Mouse (Mus musculus) limb, embryonic 13.5 days (tissue): Measurements from ENCODE around the gene Fmn2. TPM values are rescaled to one million over a fixed set of nuclear protein-coding genes. Genes with fewer than 3 reads are reported as not detected.

Source experiments
- ATAC-seq: fragments of 200-750 bp; cut with Nextera tagmentation; 2 replicates; pipeline ENCODE4 v1.8.0; 2017; ENCODE audit warnings: low read depth, moderate number of reproducible peaks, moderate TSS enrichment; ENCODE audit not compliant: low FRiP score
- H3K27ac ChIP-seq: fragments of 300-500 bp; sonication (generic); 2 replicates; pipeline ENCODE4 v1.5.1; 2015; ENCODE audit warnings: inconsistent platforms, mild to moderate bottlenecking, moderate library complexity
- H3K27me3 ChIP-seq: fragments of 300-500 bp; sonication (generic); 2 replicates; pipeline ENCODE4 v1.6.1; 2015; ENCODE audit warnings: mild to moderate bottlenecking, inconsistent platforms
- H3K36me3 ChIP-seq: fragments of 300-500 bp; sonication (generic); 2 replicates; pipeline ENCODE4 v1.6.1; 2015; ENCODE audit warnings: inconsistent platforms, mild to moderate bottlenecking, moderate library complexity
- H3K4me1 ChIP-seq: fragments of 300-500 bp; sonication (generic); 2 replicates; pipeline ENCODE4 v1.6.1; 2015; ENCODE audit warnings: inconsistent platforms
- H3K4me2 ChIP-seq: fragments of 300-500 bp; sonication (generic); replicated peaks from 2 replicates; pipeline ENCODE4 v1.6.1; 2015; ENCODE audit warnings: inconsistent platforms, mild to moderate bottlenecking, moderate library complexity
- H3K4me3 ChIP-seq: fragments of 300-500 bp; sonication (generic); 2 replicates; pipeline ENCODE4 v1.5.1; 2015; ENCODE audit warnings: moderate library complexity, mild to moderate bottlenecking, inconsistent platforms
- H3K9ac ChIP-seq: fragments of 300-500 bp; sonication (generic); 2 replicates; pipeline ENCODE4 v1.6.1; 2015; ENCODE audit warnings: mild to moderate bottlenecking, inconsistent platforms
- H3K9me3 ChIP-seq: fragments of 300-500 bp; sonication (generic); 2 replicates; pipeline ENCODE4 v1.6.1; 2016; ENCODE audit warnings: inconsistent platforms
- WGBS: fragments of 180-500 bp; shearing (Covaris S2); methylation state at CpG from one replicate; pipeline ENCODE4 v1.1.7; 2015; 5-methylcytosine and 5-hydroxymethylcytosine counted together
- polyA plus RNA-seq: library from polyadenylated mRNA; unstranded; fragments of >200 nt; fragmentation: Nextera tagmentation; extraction: Ambion mirVana; gene quantifications from 2 replicates; pipeline ENCODE4 v1.2.1, GENCODE M21; 2015

Fmn2 gene
- polyA plus RNA-seq, 1 experiment from 2014 or later = 1.5 TPM

GRCm38 (mm10) chr1:174521976-174522770, 20.5 kb downstream of the Fmn2 start:
- H3K4me1 ChIP-seq = no peaks in the 10 kb centered on the region
- no peak for ATAC-seq
- no peaks in the 10 kb centered on the region for H3K9me3 ChIP-seq
- no peak overlapping the region for H3K9ac ChIP-seq
- 69% methylated on average over 5 of the region's 5 CpGs for whole genome bisulfite sequencing
- H3K4me3 ChIP-seq = no peak overlapping the region
- H3K27me3 ChIP-seq = no peaks in the 10 kb centered on the region
- H3K4me2 ChIP-seq = no peak overlapping the region
- H3K27ac ChIP-seq = no peak overlapping the region
- no peaks in the 10 kb centered on the region for H3K36me3 ChIP-seq

- H3K9me3 ChIP-seq = no peaks in the 10 kb centered on the region
- H3K4me1 ChIP-seq = no peaks in the 10 kb centered on the region
- H3K4me3 ChIP-seq = no peak overlapping the region
- no peaks in the 10 kb centered on the region for H3K27me3 ChIP-seq
- no peak for ATAC-seq
- H3K9ac ChIP-seq = no peak overlapping the region
- no peak overlapping the region for H3K27ac ChIP-seq
- 68% methylated on average over 4 of the region's 4 CpGs for WGBS
- no peaks in the 10 kb centered on the region for H3K36me3 ChIP-seq
- no peak overlapping the region for H3K4me2 ChIP-seq
Observed at GRCm38 (mm10) chr1:174522809-174523511, 21.3 kb downstream of the Fmn2 start.

- no peaks in the 10 kb centered on the region for H3K36me3 ChIP-seq
- H3K4me2 ChIP-seq = no peak overlapping the region
- ATAC-seq = no peak
- no peaks in the 10 kb centered on the region for H3K27me3 ChIP-seq
- H3K4me3 ChIP-seq = no peak overlapping the region
- no peaks in the 10 kb centered on the region for H3K9me3 ChIP-seq
- H3K27ac ChIP-seq = no peak overlapping the region
- WGBS = 50% methylated on average over 1 of the region's 1 CpGs
- H3K4me1 ChIP-seq = no peaks in the 10 kb centered on the region
- no peak overlapping the region for H3K9ac ChIP-seq
Observed at GRCm38 (mm10) chr1:174523512-174523828, 21.8 kb downstream of the Fmn2 start.

- Histone ChIP-seq H3K4me3 (no peak overlapping the region), H3K36me3 (no peaks in the 10 kb centered on the region), H3K9ac (no peak overlapping the region), H3K27ac (no peak overlapping the region), H3K9me3 (no peaks in the 10 kb centered on the region), H3K4me2 (no peak overlapping the region), H3K27me3 (no peaks in the 10 kb centered on the region), H3K4me1 (peaks cover 7% of the 10 kb centered on the region)
- 45% methylated on average over 11 of the region's 11 CpGs for WGBS
- no peak for ATAC-seq
Observed at GRCm38 (mm10) chr1:174536742-174537453, 35.3 kb downstream of the Fmn2 start.

- H3K4me2 ChIP-seq = no peak overlapping the region
- no peak overlapping the region for H3K9ac ChIP-seq
- peaks cover 7% of the 10 kb centered on the region for H3K4me1 ChIP-seq
- whole genome bisulfite sequencing = 85% methylated on average over 3 of the region's 3 CpGs
- no peak overlapping the region for H3K27ac ChIP-seq
- no peaks in the 10 kb centered on the region for H3K27me3 ChIP-seq
- no peaks in the 10 kb centered on the region for H3K9me3 ChIP-seq
- no peak overlapping the region for H3K4me3 ChIP-seq
- no peak for ATAC-seq
- no peaks in the 10 kb centered on the region for H3K36me3 ChIP-seq
Observed at GRCm38 (mm10) chr1:174537491-174537890, 35.9 kb downstream of the Fmn2 start.

- Histone ChIP-seq H3K4me3 (no peak overlapping the region), H3K9ac (no peak overlapping the region), H3K36me3 (no peaks in the 10 kb centered on the region), H3K9me3 (no peaks in the 10 kb centered on the region), H3K27me3 (no peaks in the 10 kb centered on the region), H3K4me2 (no peak overlapping the region), H3K27ac (no peak overlapping the region), H3K4me1 (no peaks in the 10 kb centered on the region)
- 89% methylated on average over 5 of the region's 5 CpGs for WGBS
- ATAC-seq = no peak
Observed at GRCm38 (mm10) chr1:174548291-174548690, 46.7 kb downstream of the Fmn2 start.

- no peaks in the 10 kb centered on the region for H3K36me3 ChIP-seq
- no peak overlapping the region for H3K4me3 ChIP-seq
- H3K27ac ChIP-seq = no peak overlapping the region
- no peak for ATAC-seq
- H3K4me1 ChIP-seq = 0 out of 2 replicates have a peak, but pooled peaks cover 6% of the 10 kb centered on the region
- H3K9ac ChIP-seq = no peak overlapping the region
- H3K27me3 ChIP-seq = no peaks in the 10 kb centered on the region
- no peak overlapping the region for H3K4me2 ChIP-seq
- H3K9me3 ChIP-seq = no peaks in the 10 kb centered on the region
- 19% methylated on average over 2 of the region's 2 CpGs for WGBS
Observed at GRCm38 (mm10) chr1:174553272-174554007, 51.8 kb downstream of the Fmn2 start.

GRCm38 (mm10) chr1:174555412-174555811, 53.8 kb downstream of the Fmn2 start:
- Histone ChIP-seq H3K4me3 (no peak overlapping the region), H3K27me3 (no peaks in the 10 kb centered on the region), H3K9ac (no peak overlapping the region), H3K27ac (no peak overlapping the region), H3K4me2 (no peak overlapping the region), H3K4me1 (0 out of 2 replicates have a peak, but pooled peaks cover 6% of the 10 kb centered on the region), H3K9me3 (no peaks in the 10 kb centered on the region), H3K36me3 (no peaks in the 10 kb centered on the region)
- WGBS = 85% methylated on average over 3 of the region's 3 CpGs
- ATAC-seq = no peak

GRCm38 (mm10) chr1:174557211-174557610, 55.6 kb downstream of the Fmn2 start:
- ATAC-seq = peak; percentile 55
- 13% methylated on average over 4 of the region's 4 CpGs for WGBS
- Histone ChIP-seq H3K36me3 (no peaks in the 10 kb centered on the region), H3K9ac (no peak overlapping the region), H3K9me3 (no peaks in the 10 kb centered on the region), H3K4me3 (no peak overlapping the region), H3K4me1 (0 out of 2 replicates have a peak, but pooled peaks cover 6% of the 10 kb centered on the region), H3K27me3 (no peaks in the 10 kb centered on the region), H3K4me2 (no peak overlapping the region), H3K27ac (no peak overlapping the region)

GRCm38 (mm10) chr1:174557841-174558240, 56.2 kb downstream of the Fmn2 start:
- no peak overlapping the region for H3K9ac ChIP-seq
- H3K4me1 ChIP-seq = 0 out of 2 replicates have a peak, but pooled peaks cover 6% of the 10 kb centered on the region
- no peaks in the 10 kb centered on the region for H3K9me3 ChIP-seq
- no peak overlapping the region for H3K4me3 ChIP-seq
- H3K27ac ChIP-seq = no peak overlapping the region
- H3K36me3 ChIP-seq = no peaks in the 10 kb centered on the region
- ATAC-seq = no peak
- 58% methylated on average over 3 of the region's 3 CpGs for WGBS
- no peaks in the 10 kb centered on the region for H3K27me3 ChIP-seq
- no peak overlapping the region for H3K4me2 ChIP-seq

- no peak for ATAC-seq
- Histone ChIP-seq H3K9me3 (no peaks in the 10 kb centered on the region), H3K4me3 (no peak overlapping the region), H3K27me3 (no peaks in the 10 kb centered on the region), H3K36me3 (no peaks in the 10 kb centered on the region), H3K4me2 (no peak overlapping the region), H3K27ac (no peak overlapping the region), H3K9ac (no peak overlapping the region), H3K4me1 (0 out of 2 replicates have a peak, but pooled peaks cover 6% of the 10 kb centered on the region)
- 90% methylated on average over 2 of the region's 2 CpGs for WGBS
Observed at GRCm38 (mm10) chr1:174558488-174558887, 56.9 kb downstream of the Fmn2 start.

GRCm38 (mm10) chr1:174564561-174564960, 62.9 kb downstream of the Fmn2 start:
- ATAC-seq = no peak
- Histone ChIP-seq H3K27me3 (no peaks in the 10 kb centered on the region), H3K4me1 (no peaks in the 10 kb centered on the region), H3K36me3 (no peaks in the 10 kb centered on the region), H3K9me3 (no peaks in the 10 kb centered on the region), H3K4me2 (no peak overlapping the region), H3K9ac (no peak overlapping the region), H3K4me3 (no peak overlapping the region), H3K27ac (no peak overlapping the region)
- 90% methylated on average over 6 of the region's 6 CpGs for WGBS
